Comparison of ENCODE assay signal across 7 mouse cellular contexts in genomic region chr1:38626739-38627661, GRCm38 (mm10). TPM values are rescaled to one million over a fixed set of nuclear protein-coding genes. Genes with fewer than 3 reads are reported as not detected.
DNase-seq lines count a peak whose midpoint lies in the region; ATAC-seq lines count a peak whose summit lies in the region.

No protein-coding gene starts in this region.

- intact Hi-C loops in gastrocnemius, postnatal 14 days (cut with DNase I; ENCODE audit: low total_unique reads), result no loop called here

- H3K4me2 ChIP-seq in intestine, embryonic 15.5 days (replicated peaks), result peak overlapping the region; percentile 93
- H3K4me2 ChIP-seq in midbrain, embryonic 16.5 days (ENCODE audit: low read length), result peak overlapping the region; percentile 85
- peak overlapping the region; percentile 87 for H3K4me2 ChIP-seq in stomach, embryonic 14.5 days (replicated peaks; ENCODE audit: low read depth, low read length)

- peaks cover 14% of the 10 kb centered on the region for H3K4me1 ChIP-seq in intestine, embryonic 15.5 days (replicated peaks)
- peaks cover 35% of the 10 kb centered on the region for H3K4me1 ChIP-seq in midbrain, embryonic 16.5 days (ENCODE audit: control insufficient read depth, insufficient read depth, low read length)
- H3K4me1 ChIP-seq in stomach, embryonic 14.5 days (ENCODE audit: control insufficient read depth, insufficient read depth, low read length), result peaks cover 14% of the 10 kb centered on the region; the same call in 1 of the 2 replicates

- no peaks in the 10 kb centered on the region for H3K36me3 ChIP-seq in intestine, embryonic 15.5 days
- H3K36me3 ChIP-seq in midbrain, embryonic 16.5 days (ENCODE audit: control insufficient read depth, insufficient read depth, low read length), result no peaks in the 10 kb centered on the region
- no peaks in the 10 kb centered on the region for H3K36me3 ChIP-seq in stomach, embryonic 14.5 days (ENCODE audit: control insufficient read depth, insufficient read depth, low read length)

- ATAC-seq in intestine, embryonic 15.5 days, result peak; percentile 89
- ATAC-seq in midbrain, embryonic 16.5 days, result peak; percentile 87
- ATAC-seq in stomach, embryonic 14.5 days (ENCODE audit: insufficient number of reproducible peaks, insufficient read depth, low FRiP score, low read depth), result peak; percentile 79

- H3K27ac ChIP-seq in intestine, embryonic 15.5 days, result peak overlapping the region; percentile 95
- peak overlapping the region; percentile 94 for H3K27ac ChIP-seq in midbrain, embryonic 16.5 days (ENCODE audit: low read length)
- H3K27ac ChIP-seq in stomach, embryonic 14.5 days (ENCODE audit: low read length), result peak overlapping the region; percentile 98

- whole genome bisulfite sequencing in intestine, embryonic 15.5 days, result under 1% methylated on average over 73 of the region's 133 CpGs
- WGBS in midbrain, embryonic 16.5 days, result under 1% methylated on average over 60 of the region's 133 CpGs
- under 1% methylated on average over 65 of the region's 133 CpGs for WGBS in stomach, embryonic 14.5 days

- H3K9ac ChIP-seq in intestine, embryonic 15.5 days, result peak overlapping the region; percentile 81
- H3K9ac ChIP-seq in midbrain, embryonic 16.5 days (ENCODE audit: low read depth, low read length), result peak overlapping the region; percentile 93
- H3K9ac ChIP-seq in stomach, embryonic 14.5 days (replicated peaks; ENCODE audit: low read depth, low read length), result peak overlapping the region; percentile 81

- no peaks in the 10 kb centered on the region for H3K9me3 ChIP-seq in intestine, embryonic 15.5 days
- no peaks in the 10 kb centered on the region for H3K9me3 ChIP-seq in midbrain, embryonic 16.5 days (replicated peaks; ENCODE audit: control insufficient read depth, low read length, poor library complexity, severe bottlenecking)
- H3K9me3 ChIP-seq in stomach, embryonic 14.5 days (ENCODE audit: control insufficient read depth, low read depth, low read length), result no peaks in the 10 kb centered on the region

- H3K27me3 ChIP-seq in intestine, embryonic 15.5 days (replicated peaks), result peaks cover 11% of the 10 kb centered on the region; the same call in 1 of the 2 replicates
- H3K27me3 ChIP-seq in midbrain, embryonic 16.5 days (ENCODE audit: control insufficient read depth, insufficient read depth, low read depth, low read length), result no peaks in the 10 kb centered on the region
- H3K27me3 ChIP-seq in stomach, embryonic 14.5 days (ENCODE audit: control insufficient read depth, insufficient read depth, low read length), result no peaks in the 10 kb centered on the region

- DNase-seq in adrenal gland, postnatal 10 days, result peak; percentile 76
- DNase-seq in cerebellum, postnatal 36 days, result peak; percentile 55 to 75
- peak; percentile 64 for DNase-seq in gastrocnemius, postnatal 14 days
- peak; percentile 41 for DNase-seq in liver

- peak overlapping the region; percentile 75 for H3K4me3 ChIP-seq in intestine, embryonic 15.5 days (replicated peaks)
- peak overlapping the region; percentile 96 for H3K4me3 ChIP-seq in midbrain, embryonic 16.5 days (ENCODE audit: low read depth, low read length)
- peak overlapping the region; percentile 71 for H3K4me3 ChIP-seq in stomach, embryonic 14.5 days (ENCODE audit: low read depth, low read length)

RNA-seq across cellular contexts. Expression of gene Aff3, which starts 37.8 kb away (rescaled TPM):
- 1 to 10 TPM; 7.0 to 9.8 TPM for total RNA-seq in adrenal gland, postnatal 10 days (2021)
- 1 to 10 TPM; 3.4 to 3.7 TPM for total RNA-seq in gastrocnemius, postnatal 14 days (2021)
- 8.5 and 9.3 TPM in 2 replicates for polyA plus RNA-seq in intestine, embryonic 15.5 days (2015; fragmentation: Nextera tagmentation; extraction: Ambion mirVana)
- 9.6 and 13.1 TPM in 2 replicates for polyA plus RNA-seq in midbrain, embryonic 16.5 days (2015; fragmentation: Nextera tagmentation; extraction: Ambion mirVana)
- polyA plus RNA-seq in stomach, embryonic 14.5 days (2014; fragmentation: Nextera tagmentation; extraction: Ambion mirVana), result 8.0 and 8.2 TPM in 2 replicates

Comparison
In these comparisons a context has a peak if more than half of its experiments do, and no peak if none do; other contexts are left out.
1. Peak in every context shown above with its lines: DNase-seq, ATAC-seq, H3K4me3 ChIP-seq and H3K27ac ChIP-seq.